Mouse (Mus musculus): ENCODE measurements around the gene Fbxw9. TPM values are rescaled to one million over a fixed set of nuclear protein-coding genes. Genes with fewer than 3 reads are reported as not detected.
A peak's percentile ranks its signal among the peaks of the same experiment; 100 is the strongest.

Gene Fbxw9
- total RNA-seq, 2 experiments from 2014 or later, result 5.8 to 21.1 TPM

- ATAC-seq (replicated peaks; ENCODE audit: low FRiP score, low TSS enrichment, poor library complexity, severe bottlenecking), result 0 out of 2 replicates have a peak, but pooled peaks have one; percentile 2
These were observed 23.5 kb upstream of the Fbxw9 start for GRCm38 (mm10) chr8:85036381-85036717.

GRCm38 (mm10) chr8:85036718-85037365, 23.0 kb upstream of the Fbxw9 start, which contains the start of gene Tnpo2:
Gene Tnpo2, plus strand, starts transcription at chr8:85036915.
- peak; percentile 85 for ATAC-seq (replicated peaks; ENCODE audit: low FRiP score, low TSS enrichment, poor library complexity, severe bottlenecking)

GRCm38 (mm10) chr8:85037366-85037680, 22.5 kb upstream of the Fbxw9 start:
- ATAC-seq (replicated peaks; ENCODE audit: low FRiP score, low TSS enrichment, poor library complexity, severe bottlenecking), result peak; percentile 21; the same call in 1 of the 2 replicates

DNA sequence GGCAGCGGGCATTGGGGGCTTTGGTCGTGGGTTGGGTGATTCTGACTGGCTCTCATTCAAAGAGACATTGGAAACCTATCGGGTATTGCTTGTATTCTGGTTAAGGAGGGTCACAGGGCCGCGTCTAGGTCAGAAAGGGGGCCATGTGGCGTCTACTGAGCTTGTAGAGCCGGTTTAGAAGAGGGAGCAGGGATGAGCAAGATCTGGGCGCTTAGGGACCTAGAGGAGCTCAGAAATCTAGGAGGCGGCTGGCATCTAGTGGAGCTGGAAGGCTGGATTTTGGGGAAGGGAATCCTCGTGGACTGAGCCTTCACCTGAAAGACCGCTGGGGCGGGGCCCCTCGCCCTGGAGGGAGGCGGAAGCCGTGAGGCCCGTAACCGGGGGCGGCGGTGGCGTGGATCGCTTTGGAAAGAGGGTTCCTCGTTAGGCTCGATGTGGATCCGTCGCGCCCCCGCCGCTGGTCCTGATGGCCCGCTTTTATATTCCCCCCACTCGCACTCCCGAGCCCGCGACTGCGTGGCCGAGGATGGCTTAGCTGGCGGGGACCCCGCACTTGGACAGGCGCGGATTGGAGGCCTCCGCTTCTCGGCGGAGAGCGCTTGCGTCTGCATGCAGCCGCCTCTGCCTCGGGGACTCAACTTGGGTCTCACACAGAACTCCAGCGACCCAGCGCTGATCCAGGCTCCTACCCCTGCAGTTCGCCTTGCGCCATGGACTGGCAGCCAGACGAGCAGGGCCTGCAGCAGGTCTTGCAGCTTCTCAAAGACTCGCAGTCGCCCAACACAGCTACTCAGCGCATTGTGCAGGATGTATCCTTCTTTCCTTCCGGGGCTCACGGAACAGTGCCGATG, 21.9 kb upstream of the Fbxw9 start:
- peak; percentile 11 for ATAC-seq (replicated peaks; ENCODE audit: low FRiP score, low TSS enrichment, poor library complexity, severe bottlenecking)

GRCm38 (mm10) chr8:85043619-85044018, 16.2 kb upstream of the Fbxw9 start:
- ATAC-seq (replicated peaks; ENCODE audit: low FRiP score, low TSS enrichment, poor library complexity, severe bottlenecking), result no peak

- no peak for ATAC-seq (replicated peaks; ENCODE audit: low FRiP score, low TSS enrichment, poor library complexity, severe bottlenecking)
These were observed 2.5 kb upstream of the Fbxw9 start for GRCm38 (mm10) chr8:85057367-85057766.

DNA sequence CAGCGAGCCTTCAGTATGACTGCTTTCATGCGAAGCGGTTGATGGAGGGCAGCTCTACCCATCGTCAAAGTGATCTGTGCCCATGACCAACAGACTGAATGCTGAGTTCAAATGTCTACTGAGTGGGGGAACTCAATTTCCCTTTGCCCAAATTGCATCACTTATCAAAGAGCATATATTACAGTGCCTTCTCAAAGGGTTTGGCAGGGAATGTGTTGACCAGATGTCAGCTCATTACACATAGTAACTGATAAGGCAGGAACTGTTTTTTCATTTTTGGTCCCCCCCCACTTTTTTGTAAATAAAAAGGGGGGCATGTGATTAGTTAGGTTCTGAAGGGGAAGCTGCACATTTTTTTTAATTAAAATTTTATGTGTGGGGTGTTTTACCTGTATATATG, 2.7 kb downstream of the Fbxw9 start:
- ATAC-seq (replicated peaks; ENCODE audit: low FRiP score, low TSS enrichment, poor library complexity, severe bottlenecking), result no peak

DNA sequence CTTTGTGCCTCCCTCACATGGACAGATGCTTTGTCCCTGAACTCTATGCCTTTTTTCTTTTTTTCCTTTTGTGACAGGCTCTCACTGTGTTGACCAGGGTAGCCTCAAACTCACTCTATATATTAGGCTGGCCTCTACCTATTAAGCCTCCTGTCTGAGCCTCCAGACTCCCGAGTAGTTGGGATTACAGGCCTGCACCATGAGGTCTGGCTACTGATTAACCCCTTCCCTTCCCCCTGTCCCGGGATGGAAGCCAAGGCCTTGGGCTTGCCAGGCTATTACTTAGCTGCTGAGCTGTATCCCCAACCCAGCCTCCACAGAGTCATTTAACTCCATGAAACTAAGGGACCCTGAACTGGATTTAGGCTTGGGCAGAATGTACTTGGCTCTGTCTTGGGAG, 5.4 kb downstream of the Fbxw9 start:
- ATAC-seq (replicated peaks; ENCODE audit: low FRiP score, low TSS enrichment, poor library complexity, severe bottlenecking), result no peak

DNA sequence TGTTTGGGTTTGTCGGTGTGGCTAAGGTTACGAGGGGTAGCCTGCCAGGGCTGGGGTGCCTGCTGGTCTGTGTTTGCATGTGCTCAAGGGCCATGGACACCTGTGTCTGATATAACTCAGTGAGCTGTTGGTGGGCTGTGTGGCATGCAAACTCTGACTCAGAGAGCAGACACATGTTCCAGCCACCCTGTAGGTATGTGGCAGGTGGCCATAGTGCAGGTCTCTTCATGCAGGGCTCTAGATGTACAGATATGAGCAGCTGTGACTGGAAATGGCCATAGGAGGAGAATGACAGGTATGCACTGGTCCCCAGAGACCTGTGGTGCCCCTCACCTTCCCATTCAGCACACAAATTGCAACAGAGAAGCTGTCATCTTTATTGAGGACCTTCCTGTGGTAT, 7.3 kb downstream of the Fbxw9 start:
- no peak for ATAC-seq (replicated peaks; ENCODE audit: low FRiP score, low TSS enrichment, poor library complexity, severe bottlenecking)

DNA sequence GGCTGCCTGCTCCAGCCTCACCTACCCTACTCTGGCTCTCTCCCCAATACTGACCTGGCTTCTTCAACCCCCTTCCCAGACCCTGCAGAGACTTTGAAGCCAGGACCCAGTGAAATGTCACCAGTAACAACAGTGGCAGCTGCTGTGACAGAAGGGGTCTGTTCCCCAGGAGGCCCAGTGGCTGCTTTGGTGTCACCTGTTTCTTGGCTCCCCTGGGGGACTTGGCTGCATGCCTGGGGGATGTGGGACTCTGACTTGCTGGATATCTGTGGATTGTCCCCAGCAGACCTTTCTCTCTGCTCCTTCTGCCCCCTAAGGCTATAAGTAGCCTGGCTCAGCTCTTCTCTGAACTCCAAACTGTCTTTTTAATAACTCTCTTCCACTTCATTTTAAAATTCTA, 8.1 kb downstream of the Fbxw9 start, which contains the start of gene Gm5741:
Gene Gm5741 (minus strand): TSS at position 1 of the 400 bp plus-strand sequence.
- no peak for ATAC-seq (replicated peaks; ENCODE audit: low FRiP score, low TSS enrichment, poor library complexity, severe bottlenecking)

- ATAC-seq (replicated peaks; ENCODE audit: low FRiP score, low TSS enrichment, poor library complexity, severe bottlenecking), result no peak
These were observed 11.2 kb downstream of the Fbxw9 start for GRCm38 (mm10) chr8:85071041-85071440.

DNA sequence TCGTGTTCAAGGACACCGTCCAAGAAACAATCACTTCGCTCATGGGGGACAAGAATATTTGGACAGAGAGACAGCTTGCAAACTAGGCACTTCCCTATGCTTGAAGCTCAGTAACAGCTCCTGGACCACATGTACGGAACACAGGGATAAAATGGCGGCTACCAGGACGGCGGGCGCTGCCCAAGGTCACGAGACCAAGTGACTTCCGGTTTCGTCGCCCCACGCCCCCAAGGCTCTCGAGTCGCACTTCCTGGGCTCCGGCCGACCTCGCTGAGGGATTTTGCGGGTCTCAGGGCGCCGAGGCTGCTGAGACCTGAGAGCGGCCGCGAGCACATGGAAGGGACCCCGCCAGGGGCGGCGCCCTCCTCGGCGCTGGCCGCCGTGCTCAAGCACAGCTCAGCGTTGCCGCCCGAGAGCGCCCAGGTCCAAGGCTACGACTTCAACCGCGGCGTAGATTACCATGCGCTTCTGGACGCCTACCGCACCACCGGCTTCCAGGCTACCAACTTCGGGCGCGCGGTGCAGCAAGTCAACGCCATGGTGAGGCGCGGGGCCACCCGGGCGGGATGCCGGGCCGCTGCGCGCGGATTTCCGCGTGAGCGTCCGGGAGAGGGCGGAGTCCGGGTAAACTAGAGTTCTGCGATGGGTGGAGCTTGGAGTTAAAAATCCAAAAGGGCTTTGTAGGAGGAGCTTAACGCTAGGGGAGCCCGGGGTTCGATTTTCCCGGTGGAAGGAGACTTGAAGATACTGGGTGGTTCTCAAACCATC, 11.8 kb downstream of the Fbxw9 start, which contains the start of gene Dhps:
Gene Dhps (plus strand): TSS at position 244 of the 768 bp plus-strand sequence.
- ATAC-seq (replicated peaks; ENCODE audit: low FRiP score, low TSS enrichment, poor library complexity, severe bottlenecking), result peak; percentile 69

DNA sequence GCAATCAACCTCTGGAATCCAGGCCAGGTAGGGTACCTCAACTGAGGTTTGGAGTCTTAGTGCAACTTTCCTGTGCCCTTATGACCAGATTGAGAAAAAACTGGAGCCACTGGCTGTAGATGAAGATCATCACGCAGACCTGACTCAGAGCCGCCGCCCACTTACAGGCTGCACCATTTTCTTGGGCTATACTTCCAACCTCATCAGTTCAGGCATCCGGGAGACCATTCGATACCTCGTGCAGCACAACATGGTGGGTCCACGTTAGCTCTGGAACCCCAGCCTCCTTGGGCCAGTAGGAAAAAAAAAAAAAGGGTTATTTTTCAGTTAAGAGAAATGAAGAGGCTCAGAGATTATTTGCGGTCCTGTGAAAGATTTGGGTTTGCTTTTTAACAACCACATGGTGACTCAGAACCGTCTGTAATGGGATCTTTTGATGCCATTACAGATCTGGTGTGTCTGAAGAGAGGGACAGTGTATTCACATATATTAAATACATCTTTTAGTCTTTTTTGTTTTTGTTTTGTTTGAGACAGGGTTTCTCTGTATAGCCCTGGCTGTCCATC, 12.6 kb downstream of the Fbxw9 start:
- ATAC-seq (replicated peaks; ENCODE audit: low FRiP score, low TSS enrichment, poor library complexity, severe bottlenecking), result no peak

DNA sequence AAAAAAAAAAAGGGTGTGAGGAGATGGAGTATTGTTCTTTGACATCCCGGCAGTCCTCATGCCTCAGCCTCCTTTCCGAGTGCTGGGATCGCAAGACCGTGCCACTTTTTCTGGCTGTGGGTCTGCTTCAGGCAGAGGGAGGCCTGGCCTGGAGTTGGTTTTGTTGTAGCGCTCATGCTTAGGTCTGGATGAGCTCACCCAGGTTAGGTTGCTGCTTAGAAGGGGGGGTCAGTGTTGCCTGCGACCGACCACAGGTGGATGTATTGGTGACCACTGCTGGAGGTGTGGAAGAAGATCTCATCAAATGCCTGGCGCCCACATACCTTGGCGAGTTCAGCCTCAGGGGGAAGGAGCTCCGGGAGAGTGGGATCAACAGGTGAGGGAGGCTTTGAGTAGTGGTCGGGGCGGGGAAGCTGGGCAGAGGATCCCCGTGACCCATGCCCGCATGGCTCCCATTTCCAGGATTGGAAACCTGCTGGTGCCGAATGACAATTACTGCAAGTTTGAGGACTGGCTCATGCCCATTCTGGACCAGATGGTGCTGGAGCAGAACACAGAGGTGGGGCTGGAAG, 13.3 kb downstream of the Fbxw9 start:
- no peak for ATAC-seq (replicated peaks; ENCODE audit: low FRiP score, low TSS enrichment, poor library complexity, severe bottlenecking)

GRCm38 (mm10) chr8:85074167-85074566, 14.3 kb downstream of the Fbxw9 start:
- no peak for ATAC-seq (replicated peaks; ENCODE audit: low FRiP score, low TSS enrichment, poor library complexity, severe bottlenecking)

DNA sequence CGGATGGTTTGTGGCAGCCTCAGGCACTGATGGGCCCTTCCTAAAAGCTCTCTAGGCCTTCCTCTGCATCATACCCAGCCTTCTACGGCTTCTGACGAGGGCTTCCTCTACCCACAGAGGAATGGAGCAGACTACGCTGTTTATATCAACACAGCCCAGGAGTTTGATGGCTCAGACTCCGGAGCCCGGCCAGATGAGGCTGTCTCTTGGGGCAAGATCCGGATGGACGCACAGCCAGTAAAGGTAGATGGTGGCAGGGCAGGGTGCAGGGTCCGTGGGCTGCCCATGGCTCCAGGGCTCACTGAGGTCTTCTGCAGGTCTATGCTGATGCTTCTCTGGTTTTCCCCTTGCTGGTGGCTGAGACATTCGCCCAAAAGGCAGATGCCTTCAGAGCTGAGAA, 14.8 kb downstream of the Fbxw9 start:
- no peak for ATAC-seq (replicated peaks; ENCODE audit: low FRiP score, low TSS enrichment, poor library complexity, severe bottlenecking)

DNA sequence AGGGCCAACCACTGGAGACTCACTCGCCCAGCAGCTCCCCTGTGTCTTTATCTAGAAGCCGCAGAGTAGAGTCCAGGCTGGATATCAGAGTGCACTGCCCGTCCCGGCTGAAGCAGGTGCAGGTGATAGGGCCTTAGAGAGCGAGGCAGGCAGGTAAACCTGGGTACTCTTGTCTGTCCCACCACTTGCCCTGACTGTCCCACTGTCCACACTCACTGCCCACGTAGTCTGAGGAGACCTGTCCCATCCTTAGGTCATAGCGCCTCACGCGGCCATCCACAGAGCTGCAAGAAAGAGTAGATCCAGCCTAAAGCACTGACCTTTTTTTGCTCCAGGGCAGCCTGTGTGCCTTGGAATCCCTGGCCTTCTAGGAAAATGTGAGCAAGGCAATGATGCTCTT, 16.1 kb downstream of the Fbxw9 start:
- ATAC-seq (replicated peaks; ENCODE audit: low FRiP score, low TSS enrichment, poor library complexity, severe bottlenecking), result no peak

- ATAC-seq (replicated peaks; ENCODE audit: low FRiP score, low TSS enrichment, poor library complexity, severe bottlenecking), result 0 out of 2 replicates have a peak, but pooled peaks have one; percentile 42
These were observed 17.1 kb downstream of the Fbxw9 start for GRCm38 (mm10) chr8:85076993-85077392.

GRCm38 (mm10) chr8:85080214-85080531, 20.3 kb downstream of the Fbxw9 start:
- ATAC-seq (replicated peaks; ENCODE audit: low FRiP score, low TSS enrichment, poor library complexity, severe bottlenecking), result no peak

Measured in megakaryocyte-erythroid progenitor cell, adult 5-6 weeks (primary cell).